Mouse (Mus musculus): Measurements from ENCODE around the gene Adarb1. TPM values are rescaled to one million over a fixed set of nuclear protein-coding genes. Genes with fewer than 3 reads are reported as not detected.

Adarb1 gene
- polyA plus RNA-seq, 1 experiment = 10.9 TPM

GRCm38 (mm10) chr10:77387558-77387957 lies 30.5 kb downstream of the Adarb1 start:
- Histone ChIP-seq H3K36me3 (ENCODE audit: control insufficient read depth, insufficient read depth, low read length) (no peaks in the 10 kb centered on the region), H3K4me3 (ENCODE audit: control insufficient read depth, low read depth, low read length) (no peak overlapping the region), H3K27me3 (ENCODE audit: control insufficient read depth, insufficient read depth, low read length) (no peaks in the 10 kb centered on the region), H3K4me1 (ENCODE audit: control insufficient read depth, insufficient read depth, low read length) (no peaks in the 10 kb centered on the region), H3K27ac (ENCODE audit: control insufficient read depth, insufficient read depth, low read depth, low read length) (no peak overlapping the region)
- no peak for TF ChIP-seq CTCF (IDR thresholded peaks at IDR 0.05; ENCODE audit: control insufficient read depth, insufficient read depth, insufficient replicate concordance, low read depth, low read length)
- TF ChIP-seq POLR2A (IDR thresholded peaks at IDR 0.05; ENCODE audit: control insufficient read depth, low read depth, low read length) = no peak

- no peak overlapping the region for H3K4me3 ChIP-seq (ENCODE audit: control insufficient read depth, low read depth, low read length)
- no peaks in the 10 kb centered on the region for H3K27me3 ChIP-seq (ENCODE audit: control insufficient read depth, insufficient read depth, low read length)
- no peaks in the 10 kb centered on the region for H3K36me3 ChIP-seq (ENCODE audit: control insufficient read depth, insufficient read depth, low read length)
- H3K27ac ChIP-seq (ENCODE audit: control insufficient read depth, insufficient read depth, low read depth, low read length) = no peak overlapping the region
- H3K4me1 ChIP-seq (ENCODE audit: control insufficient read depth, insufficient read depth, low read length) = no peaks in the 10 kb centered on the region
- TF ChIP-seq POLR2A (IDR thresholded peaks at IDR 0.05; ENCODE audit: control insufficient read depth, low read depth, low read length) (no peak), CTCF (IDR thresholded peaks at IDR 0.05; ENCODE audit: control insufficient read depth, insufficient read depth, insufficient replicate concordance, low read depth, low read length) (no peak)
Measured at GRCm38 (mm10) chr10:77385731-77386130, 32.3 kb downstream of the Adarb1 start.

DNA sequence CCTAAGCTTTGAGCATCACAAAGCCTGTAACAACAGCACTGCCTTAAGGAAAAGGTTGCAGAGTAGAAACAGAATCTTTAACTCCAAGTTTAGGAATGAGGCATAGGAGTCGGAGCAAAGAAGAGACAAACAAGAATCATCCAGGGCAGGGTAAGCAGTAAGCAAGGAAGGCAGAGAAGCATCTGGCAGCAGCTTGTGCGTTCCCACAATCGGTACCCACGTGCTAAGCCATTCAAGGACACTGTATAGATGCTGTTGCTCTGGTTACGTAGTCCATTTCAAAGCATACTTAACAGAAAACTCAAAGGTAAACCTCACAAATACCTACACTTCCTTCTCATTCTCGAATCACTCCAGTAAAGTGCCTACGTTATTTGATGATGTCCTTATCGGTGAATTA lies 35.0 kb downstream of the Adarb1 start:
- Histone ChIP-seq H3K4me1 (ENCODE audit: control insufficient read depth, insufficient read depth, low read length) (no peaks in the 10 kb centered on the region), H3K27ac (ENCODE audit: control insufficient read depth, insufficient read depth, low read depth, low read length) (no peak overlapping the region), H3K36me3 (ENCODE audit: control insufficient read depth, insufficient read depth, low read length) (no peaks in the 10 kb centered on the region), H3K4me3 (ENCODE audit: control insufficient read depth, low read depth, low read length) (no peak overlapping the region), H3K27me3 (ENCODE audit: control insufficient read depth, insufficient read depth, low read length) (no peaks in the 10 kb centered on the region)
- no peak for TF ChIP-seq POLR2A (IDR thresholded peaks at IDR 0.05; ENCODE audit: control insufficient read depth, low read depth, low read length)
- TF ChIP-seq CTCF (IDR thresholded peaks at IDR 0.05; ENCODE audit: control insufficient read depth, insufficient read depth, insufficient replicate concordance, low read depth, low read length) = no peak

- Histone ChIP-seq H3K36me3 (ENCODE audit: control insufficient read depth, insufficient read depth, low read length) (no peaks in the 10 kb centered on the region), H3K27ac (ENCODE audit: control insufficient read depth, insufficient read depth, low read depth, low read length) (no peak overlapping the region)
- TF ChIP-seq POLR2A (IDR thresholded peaks at IDR 0.05; ENCODE audit: control insufficient read depth, low read depth, low read length) = no peak
- TF ChIP-seq CTCF (IDR thresholded peaks at IDR 0.05; ENCODE audit: control insufficient read depth, insufficient read depth, insufficient replicate concordance, low read depth, low read length) = no peak
Measured at GRCm38 (mm10) chr10:77381191-77381590, 36.9 kb downstream of the Adarb1 start.

GRCm38 (mm10) chr10:77380716-77381115 lies 37.4 kb downstream of the Adarb1 start:
- Histone ChIP-seq H3K36me3 (ENCODE audit: control insufficient read depth, insufficient read depth, low read length) (no peaks in the 10 kb centered on the region), H3K4me3 (ENCODE audit: control insufficient read depth, low read depth, low read length) (no peak overlapping the region), H3K4me1 (ENCODE audit: control insufficient read depth, insufficient read depth, low read length) (no peaks in the 10 kb centered on the region), H3K27ac (ENCODE audit: control insufficient read depth, insufficient read depth, low read depth, low read length) (no peak overlapping the region), H3K27me3 (ENCODE audit: control insufficient read depth, insufficient read depth, low read length) (no peaks in the 10 kb centered on the region)
- TF ChIP-seq POLR2A (IDR thresholded peaks at IDR 0.05; ENCODE audit: control insufficient read depth, low read depth, low read length) = no peak
- no peak for TF ChIP-seq CTCF (IDR thresholded peaks at IDR 0.05; ENCODE audit: control insufficient read depth, insufficient read depth, insufficient replicate concordance, low read depth, low read length)

More at GRCm38 (mm10) chr10:77381191-77381590, 36.9 kb downstream of the Adarb1 start:
- Histone ChIP-seq H3K4me1 (ENCODE audit: control insufficient read depth, insufficient read depth, low read length) (no peaks in the 10 kb centered on the region), H3K27me3 (ENCODE audit: control insufficient read depth, insufficient read depth, low read length) (no peaks in the 10 kb centered on the region), H3K4me3 (ENCODE audit: control insufficient read depth, low read depth, low read length) (no peak overlapping the region)

DNA sequence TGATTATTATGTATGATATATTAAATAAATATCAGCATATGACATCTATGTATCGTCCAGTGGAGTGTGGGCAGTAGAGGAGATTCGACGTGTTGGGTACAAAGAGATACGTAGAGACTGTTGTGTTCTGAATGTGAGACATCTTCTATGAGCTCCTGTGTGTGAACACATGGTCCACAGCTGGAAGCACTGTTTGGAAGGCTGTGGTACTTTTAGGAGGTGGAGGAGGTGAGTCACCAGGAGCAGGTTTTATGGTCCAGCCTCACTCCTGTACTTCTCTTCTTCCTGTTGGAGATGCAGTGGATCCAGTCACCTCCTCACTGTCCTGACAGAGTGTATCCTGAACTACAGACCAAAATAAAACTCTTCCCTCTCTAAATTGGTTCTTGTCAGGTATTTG lies 38.9 kb downstream of the Adarb1 start:
- no peaks in the 10 kb centered on the region for H3K36me3 ChIP-seq (ENCODE audit: control insufficient read depth, insufficient read depth, low read length)
- no peaks in the 10 kb centered on the region; the same call in 1 of the 2 replicates for H3K4me1 ChIP-seq (ENCODE audit: control insufficient read depth, insufficient read depth, low read length)
- TF ChIP-seq CTCF (IDR thresholded peaks at IDR 0.05; ENCODE audit: control insufficient read depth, insufficient read depth, insufficient replicate concordance, low read depth, low read length) (no peak), POLR2A (IDR thresholded peaks at IDR 0.05; ENCODE audit: control insufficient read depth, low read depth, low read length) (no peak)
- no peaks in the 10 kb centered on the region for H3K27me3 ChIP-seq (ENCODE audit: control insufficient read depth, insufficient read depth, low read length)
- H3K4me3 ChIP-seq (ENCODE audit: control insufficient read depth, low read depth, low read length) = no peak overlapping the region
- no peak overlapping the region for H3K27ac ChIP-seq (ENCODE audit: control insufficient read depth, insufficient read depth, low read depth, low read length)

DNA sequence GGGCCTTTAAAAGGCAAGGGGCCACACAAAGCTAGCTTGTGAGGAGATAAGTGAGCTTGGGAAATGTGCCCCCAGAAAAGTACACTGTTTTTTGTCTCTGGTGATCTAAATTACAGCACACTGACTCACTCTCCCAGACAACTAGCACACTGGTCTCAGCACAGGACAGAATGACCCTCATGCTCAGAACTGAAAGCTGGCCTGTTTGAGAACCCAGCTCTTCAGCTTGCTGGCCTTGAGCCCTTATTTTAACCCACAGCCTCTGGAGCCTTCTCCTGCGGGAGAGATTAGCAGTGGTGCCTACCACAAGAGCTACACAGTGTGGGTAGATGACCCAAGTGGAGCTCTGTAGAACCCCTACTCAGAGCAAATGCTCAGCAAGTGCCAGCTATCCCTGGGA lies 42.0 kb downstream of the Adarb1 start:
- H3K27ac ChIP-seq (ENCODE audit: control insufficient read depth, insufficient read depth, low read depth, low read length) = no peak overlapping the region
- no peak overlapping the region for H3K4me3 ChIP-seq (ENCODE audit: control insufficient read depth, low read depth, low read length)
- H3K27me3 ChIP-seq (ENCODE audit: control insufficient read depth, insufficient read depth, low read length) = no peaks in the 10 kb centered on the region
- TF ChIP-seq POLR2A (IDR thresholded peaks at IDR 0.05; ENCODE audit: control insufficient read depth, low read depth, low read length) (no peak), CTCF (IDR thresholded peaks at IDR 0.05; ENCODE audit: control insufficient read depth, insufficient read depth, insufficient replicate concordance, low read depth, low read length) (no peak)
- no peaks in the 10 kb centered on the region; the same call in 1 of the 2 replicates for H3K4me1 ChIP-seq (ENCODE audit: control insufficient read depth, insufficient read depth, low read length)
- no peaks in the 10 kb centered on the region for H3K36me3 ChIP-seq (ENCODE audit: control insufficient read depth, insufficient read depth, low read length)

DNA sequence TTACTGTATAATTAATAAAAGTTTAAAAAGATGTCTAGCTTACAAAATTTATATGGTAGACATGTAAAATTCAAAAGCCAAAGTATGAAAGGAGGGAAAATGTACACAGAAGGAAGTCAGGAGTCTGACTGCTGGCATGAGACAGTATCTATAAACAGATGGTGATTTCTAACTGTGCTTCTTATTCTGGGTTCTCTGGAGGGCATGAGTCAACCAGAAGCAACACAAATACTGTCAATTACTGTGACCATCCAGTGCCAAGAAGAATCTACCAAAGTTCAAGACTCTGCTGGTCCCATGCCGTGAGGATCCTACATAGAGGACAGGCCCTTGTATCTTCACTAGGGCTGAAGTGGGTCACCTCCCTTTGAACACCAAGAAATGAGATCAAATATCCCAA lies 43.1 kb downstream of the Adarb1 start:
- Histone ChIP-seq H3K4me3 (ENCODE audit: control insufficient read depth, low read depth, low read length) (no peak overlapping the region), H3K27me3 (ENCODE audit: control insufficient read depth, insufficient read depth, low read length) (no peaks in the 10 kb centered on the region), H3K36me3 (ENCODE audit: control insufficient read depth, insufficient read depth, low read length) (no peaks in the 10 kb centered on the region), H3K27ac (ENCODE audit: control insufficient read depth, insufficient read depth, low read depth, low read length) (no peak overlapping the region), H3K4me1 (ENCODE audit: control insufficient read depth, insufficient read depth, low read length) (no peaks in the 10 kb centered on the region; the same call in 1 of the 2 replicates)
- TF ChIP-seq POLR2A (IDR thresholded peaks at IDR 0.05; ENCODE audit: control insufficient read depth, low read depth, low read length) (no peak), CTCF (IDR thresholded peaks at IDR 0.05; ENCODE audit: control insufficient read depth, insufficient read depth, insufficient replicate concordance, low read depth, low read length) (no peak)

Measured in testis, adult 2 months (tissue).